Mouse (Mus musculus): Measurements from ENCODE around the gene Upk3b. TPM values are rescaled to one million over a fixed set of nuclear protein-coding genes. Genes with fewer than 3 reads are reported as not detected.

The Upk3b gene
- total RNA-seq, 2 experiments from 2014 or later = not detected

Other genes with a start within 250 kb of the Upk3b start
- not detected for gene Srrm3, start 231.6 kb upstream of the Upk3b start, total RNA-seq (2021)
- 100 to 1,000 TPM; 269 to 277 TPM for gene Hspb1, start 150.6 kb upstream of the Upk3b start, total RNA-seq (2021)
- gene Ywhag, start 103.9 kb upstream of the Upk3b start, total RNA-seq (2021) = 100 to 1,000 TPM; 297 to 301 TPM
- gene Ssc4d, start 64.0 kb upstream of the Upk3b start, total RNA-seq (2021) = 1 to 10 TPM in 1 of 2 experiments, under 1 TPM in 1; 0.57 to 1.1 TPM
- gene Zp3, start 58.4 kb upstream of the Upk3b start, total RNA-seq (2021) = not detected
- gene Dtx2, start 43.7 kb upstream of the Upk3b start, total RNA-seq (2021) = 1 to 10 TPM; 6.0 to 6.4 TPM
- not detected for gene Upk3bl, start 16.0 kb downstream of the Upk3b start, total RNA-seq (2021)
- 10 to 100 TPM; 23.8 to 23.9 TPM for gene Rasa4, start 45.4 kb downstream of the Upk3b start, total RNA-seq (2021)
- 10 to 100 TPM; 56.0 to 60.9 TPM for gene Polr2j, start 78.1 kb downstream of the Upk3b start, total RNA-seq (2021)
- 1 to 10 TPM; 3.7 to 4.0 TPM for gene Lrwd1, start 97.6 kb downstream of the Upk3b start, total RNA-seq (2021)
- gene Alkbh4, start 97.7 kb downstream of the Upk3b start, total RNA-seq (2021) = 1 to 10 TPM; 3.8 to 4.1 TPM
- 1 to 10 TPM in 1 of 2 experiments, under 1 TPM in 1; 0.82 to 1.2 TPM for gene Orai2, start 132.2 kb downstream of the Upk3b start, total RNA-seq (2021)
- 10 to 100 TPM; 20.9 to 21.4 TPM for gene Prkrip1, start 160.5 kb downstream of the Upk3b start, total RNA-seq (2021)
- gene Sh2b2, start 208.1 kb downstream of the Upk3b start, total RNA-seq (2021) = 1 to 10 TPM; 3.5 to 3.9 TPM